Mouse (Mus musculus): ENCODE measurements at regions not wholly inside any gene's neighbourhood (a gene's known extent, or its start where the extent isn't known, plus 50 kb on each side); places are given as distances from the start of the nearest gene placed in this dataset.

DNA sequence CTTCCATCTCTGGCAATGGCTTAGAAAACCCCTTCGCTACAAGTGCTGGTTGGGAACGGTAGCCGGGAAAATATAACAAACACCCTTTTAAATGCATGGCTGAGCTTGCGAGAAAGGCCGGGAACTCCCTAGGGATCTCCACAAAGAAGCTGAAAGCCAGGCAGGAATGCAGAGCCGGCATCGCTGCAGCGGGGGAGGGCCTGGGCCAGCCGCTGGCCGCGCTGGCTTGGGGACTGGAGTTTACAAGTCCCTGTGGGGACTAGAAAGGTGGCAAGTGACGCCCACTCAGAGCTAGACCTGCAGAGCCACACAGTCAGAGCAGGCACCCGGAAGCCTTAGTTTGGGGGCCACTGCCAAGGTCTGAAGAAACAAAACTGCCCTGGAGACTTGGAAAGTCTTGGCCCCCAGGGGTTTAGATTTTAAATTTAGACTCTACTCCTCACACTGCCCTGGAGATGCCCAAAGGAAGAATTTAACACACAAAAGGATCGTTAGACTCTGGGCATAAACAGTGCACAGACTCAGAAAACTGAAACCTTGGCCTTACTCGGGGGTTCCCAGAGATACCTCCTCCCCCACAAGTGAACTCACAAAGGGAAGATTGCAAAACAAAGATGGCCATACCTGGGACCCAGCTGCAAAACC, 59.4 kb downstream of the 1700001O22Rik start:
- no peak for ATAC-seq (ENCODE audit: insufficient number of reproducible peaks, low FRiP score, low TSS enrichment)

DNA sequence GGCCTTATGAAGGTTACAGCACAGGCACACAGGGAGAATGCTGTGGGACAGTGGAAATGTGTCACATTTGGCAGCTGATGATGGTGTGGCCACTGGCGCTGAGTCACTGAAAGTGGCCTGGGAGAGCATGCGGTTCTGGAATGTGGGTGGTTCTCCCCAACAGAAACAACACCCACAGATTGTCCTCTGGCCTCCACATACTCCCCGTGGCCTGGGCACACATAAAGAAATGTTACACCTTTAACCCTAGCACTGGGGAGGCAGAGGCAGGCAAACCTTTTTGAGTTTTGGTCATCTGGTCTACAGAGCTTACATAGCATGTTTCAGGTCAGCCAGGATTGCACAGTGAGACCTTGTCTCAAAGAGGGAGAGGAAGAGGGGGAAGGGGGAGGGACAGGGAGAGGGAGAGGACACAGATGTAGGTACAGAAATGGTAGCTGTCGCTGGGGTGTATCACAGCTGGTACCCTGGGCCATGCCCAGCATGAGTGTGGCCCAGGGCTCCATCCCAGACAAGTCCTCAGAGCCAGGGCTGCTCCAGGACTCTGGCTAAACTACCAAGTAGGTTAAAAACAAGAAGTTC, 60.1 kb downstream of the 1700001O22Rik start:
- ATAC-seq (ENCODE audit: insufficient number of reproducible peaks, low FRiP score, low TSS enrichment) = no peak

GRCm38 (mm10) chr2:30741450-30741849, 62.0 kb downstream of the 1700001O22Rik start:
- no peak for ATAC-seq (ENCODE audit: insufficient number of reproducible peaks, low FRiP score, low TSS enrichment)

DNA sequence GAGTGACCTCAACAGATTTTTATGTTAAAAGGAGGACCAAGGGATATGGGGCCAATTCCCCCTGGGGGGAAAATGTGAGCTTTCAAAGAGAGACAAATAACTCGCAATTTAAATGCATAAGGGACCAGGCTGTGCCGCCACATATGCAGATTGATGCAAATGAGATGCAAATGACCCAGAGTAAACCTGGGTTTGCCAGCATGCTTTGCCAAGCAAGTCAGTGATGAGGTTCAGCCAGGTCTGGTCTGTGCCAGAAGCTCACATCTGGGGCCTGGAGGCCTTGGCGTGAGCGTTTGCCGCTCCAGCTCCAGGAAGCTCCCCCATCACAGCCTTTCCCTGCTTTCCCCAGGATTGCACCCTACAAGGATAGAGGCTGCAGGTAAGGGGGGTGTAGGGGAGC, 65.7 kb downstream of the 1700001O22Rik start:
- no peak for ATAC-seq (ENCODE audit: insufficient number of reproducible peaks, low FRiP score, low TSS enrichment)

- ATAC-seq (ENCODE audit: insufficient number of reproducible peaks, low FRiP score, low TSS enrichment) = no peak
Measured at GRCm38 (mm10) chr2:30736705-30737104, 66.8 kb downstream of the 1700001O22Rik start.

GRCm38 (mm10) chr2:30736236-30736635, 67.2 kb downstream of the 1700001O22Rik start:
- ATAC-seq (ENCODE audit: insufficient number of reproducible peaks, low FRiP score, low TSS enrichment) = no peak

GRCm38 (mm10) chr2:30733853-30734252, 69.6 kb downstream of the 1700001O22Rik start:
- ATAC-seq (ENCODE audit: insufficient number of reproducible peaks, low FRiP score, low TSS enrichment) = no peak

DNA sequence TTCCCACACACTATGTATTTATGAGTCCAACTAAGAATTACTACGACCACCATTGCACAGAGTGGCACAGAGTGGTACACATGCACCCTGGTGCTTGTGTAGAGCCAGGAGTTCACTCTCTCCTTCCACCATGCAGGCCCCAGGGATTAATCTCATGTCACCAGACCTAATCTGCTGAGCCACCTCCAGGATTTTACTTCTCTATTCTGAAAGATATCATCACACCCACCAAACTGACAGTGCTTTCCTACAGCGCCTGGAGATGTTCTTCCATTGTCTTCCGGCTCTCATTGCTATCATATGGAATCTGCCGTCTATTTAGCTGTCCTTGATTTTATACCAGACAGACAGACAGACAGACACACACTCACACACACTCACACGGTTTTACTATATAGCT, 71.6 kb downstream of the 1700001O22Rik start:
- no peak for ATAC-seq (ENCODE audit: insufficient number of reproducible peaks, low FRiP score, low TSS enrichment)

- no peak for ATAC-seq (ENCODE audit: insufficient number of reproducible peaks, low FRiP score, low TSS enrichment)
Measured at GRCm38 (mm10) chr2:30727948-30728347, 75.5 kb downstream of the 1700001O22Rik start.

DNA sequence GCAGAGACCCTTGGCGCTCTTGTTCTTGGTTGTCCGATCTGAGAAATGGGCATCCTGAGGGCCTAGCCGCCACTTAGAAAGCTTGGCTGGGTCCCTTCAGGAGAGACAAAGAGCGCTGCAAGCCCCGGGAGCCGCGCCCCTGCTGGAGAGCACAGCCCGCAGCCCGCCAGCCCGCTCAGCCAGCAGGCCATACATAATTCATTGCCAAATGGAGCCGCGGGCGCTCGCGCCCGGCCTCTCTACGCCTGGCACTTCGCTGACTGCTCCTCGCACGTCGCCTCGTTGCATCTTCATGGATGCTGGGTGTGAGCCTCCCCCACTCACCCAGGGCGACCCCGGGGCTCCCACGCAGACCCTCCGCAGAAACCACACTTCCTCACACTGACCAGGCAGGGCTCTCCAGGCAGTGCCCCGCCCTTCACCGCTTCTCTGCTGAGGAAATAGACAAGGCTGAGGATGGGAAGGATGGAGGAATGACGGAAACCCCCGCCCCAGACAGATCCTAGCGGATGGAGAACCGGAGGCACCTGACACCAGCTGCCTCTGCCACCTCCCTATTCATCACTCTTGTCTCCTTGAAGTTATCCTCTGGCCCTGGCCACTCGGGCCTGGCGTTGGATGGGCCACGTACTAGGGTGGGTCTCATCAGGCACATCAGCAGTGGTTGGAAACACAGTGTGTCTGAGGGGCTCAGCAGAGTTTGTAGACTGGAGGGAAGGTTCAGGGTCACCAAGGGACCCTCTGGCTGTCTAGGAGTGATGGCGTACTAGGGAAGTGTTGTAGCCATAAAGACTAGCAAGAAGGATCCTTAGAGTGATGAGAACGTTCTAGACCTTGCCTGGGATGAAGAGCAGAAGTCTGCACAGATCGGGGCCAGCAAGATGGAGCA, 77.6 kb downstream of the 1700001O22Rik start:
- ATAC-seq (ENCODE audit: insufficient number of reproducible peaks, low FRiP score, low TSS enrichment) = no peak

DNA sequence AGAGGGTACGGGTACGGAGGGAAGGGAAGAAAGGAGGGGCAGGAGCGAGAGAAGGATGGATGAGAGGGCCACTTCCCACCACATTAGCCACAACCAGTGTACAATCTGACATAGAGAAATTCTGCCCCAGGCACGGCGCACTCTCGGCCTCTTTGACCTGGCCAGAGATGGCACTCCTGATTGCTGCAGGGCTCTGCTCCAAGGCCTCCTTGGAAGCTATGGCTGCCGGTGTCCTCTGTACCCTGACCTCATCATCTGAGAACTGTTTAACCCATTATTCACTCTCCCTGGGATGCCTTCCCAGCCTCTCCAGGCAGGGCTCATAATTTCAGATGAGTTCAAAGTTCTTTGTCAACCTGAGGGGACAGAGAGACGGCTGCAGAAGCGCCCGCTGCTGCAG, 78.3 kb downstream of the 1700001O22Rik start:
- no peak for ATAC-seq (ENCODE audit: insufficient number of reproducible peaks, low FRiP score, low TSS enrichment)

- ATAC-seq (ENCODE audit: insufficient number of reproducible peaks, low FRiP score, low TSS enrichment) = no peak
Measured at GRCm38 (mm10) chr2:30724521-30724920, 78.9 kb downstream of the 1700001O22Rik start.

DNA sequence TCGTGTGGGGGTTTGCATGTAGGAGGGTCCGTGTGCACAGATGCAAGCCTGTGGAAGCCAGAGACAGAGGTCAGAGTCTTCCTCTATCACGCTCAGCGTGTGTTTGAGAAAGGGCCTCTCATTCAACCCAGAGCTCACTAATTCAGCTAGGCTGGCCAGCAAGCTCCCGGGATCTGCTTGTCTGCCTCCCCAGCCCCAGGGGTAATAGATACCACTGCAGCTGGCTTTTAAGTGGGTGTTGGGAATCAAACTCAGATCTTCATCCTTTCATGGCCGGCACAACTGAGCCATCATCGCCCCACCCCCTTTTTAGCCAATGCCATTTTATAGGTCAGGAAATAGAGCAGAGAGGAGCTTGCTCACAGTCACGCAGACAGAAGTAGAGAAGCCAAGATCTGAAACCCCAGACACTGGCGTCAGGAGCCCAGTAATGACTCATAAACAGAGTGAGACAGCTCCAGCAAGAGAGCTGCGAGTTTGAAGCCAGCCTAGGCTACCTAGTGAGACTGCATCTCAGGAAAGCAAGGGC, 80.3 kb downstream of the 1700001O22Rik start:
- no peak for ATAC-seq (ENCODE audit: insufficient number of reproducible peaks, low FRiP score, low TSS enrichment)

- ATAC-seq (ENCODE audit: insufficient number of reproducible peaks, low FRiP score, low TSS enrichment) = no peak
Measured at GRCm38 (mm10) chr2:30722263-30723050, 81.0 kb downstream of the 1700001O22Rik start.

DNA sequence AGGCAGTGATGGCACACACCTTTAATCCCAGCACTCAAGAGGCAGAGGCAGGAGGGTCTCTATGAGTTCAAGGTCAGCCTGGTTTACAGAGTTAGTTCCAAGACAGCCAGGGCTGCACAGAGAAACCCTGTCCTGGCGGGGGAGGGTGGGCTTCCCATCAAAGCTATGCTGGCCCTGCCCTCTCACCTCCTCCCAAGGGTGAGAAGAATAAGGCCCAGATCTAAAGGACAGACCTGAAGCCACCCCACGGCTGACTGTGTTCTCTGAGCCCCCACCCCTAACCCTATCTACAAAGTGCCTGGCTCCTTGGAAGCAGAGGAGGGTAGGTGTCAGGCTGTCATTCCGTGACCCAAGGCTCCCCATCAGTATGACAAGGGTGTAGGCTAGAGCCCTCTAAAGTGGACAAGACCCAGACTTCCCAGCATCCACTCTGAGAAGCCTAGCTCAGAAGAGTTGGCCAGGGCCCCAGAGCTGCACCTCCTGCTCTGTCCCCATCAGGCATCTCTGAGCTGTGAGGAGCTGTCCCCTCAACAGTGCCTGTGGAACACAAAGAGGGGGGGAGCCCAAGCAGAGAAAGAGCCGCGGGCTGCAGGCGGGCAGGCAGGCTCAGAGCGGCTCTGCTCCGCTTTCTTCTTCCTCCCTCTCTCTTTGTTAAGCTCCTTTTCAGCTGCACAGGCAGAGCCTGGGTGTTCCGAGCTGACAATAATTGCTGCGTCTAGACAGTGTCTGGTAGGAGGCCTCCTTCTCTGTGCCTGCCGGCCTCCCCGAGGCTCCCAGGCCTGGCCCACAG, 81.8 kb downstream of the 1700001O22Rik start:
- 0 out of 2 replicates have a peak, but pooled peaks have one; percentile 3 for ATAC-seq (ENCODE audit: insufficient number of reproducible peaks, low FRiP score, low TSS enrichment)

GRCm38 (mm10) chr2:30721048-30721461, 82.4 kb downstream of the 1700001O22Rik start:
- no peak for ATAC-seq (ENCODE audit: insufficient number of reproducible peaks, low FRiP score, low TSS enrichment)

GRCm38 (mm10) chr2:30720291-30720690, 83.2 kb downstream of the 1700001O22Rik start:
- no peak for ATAC-seq (ENCODE audit: insufficient number of reproducible peaks, low FRiP score, low TSS enrichment)

DNA sequence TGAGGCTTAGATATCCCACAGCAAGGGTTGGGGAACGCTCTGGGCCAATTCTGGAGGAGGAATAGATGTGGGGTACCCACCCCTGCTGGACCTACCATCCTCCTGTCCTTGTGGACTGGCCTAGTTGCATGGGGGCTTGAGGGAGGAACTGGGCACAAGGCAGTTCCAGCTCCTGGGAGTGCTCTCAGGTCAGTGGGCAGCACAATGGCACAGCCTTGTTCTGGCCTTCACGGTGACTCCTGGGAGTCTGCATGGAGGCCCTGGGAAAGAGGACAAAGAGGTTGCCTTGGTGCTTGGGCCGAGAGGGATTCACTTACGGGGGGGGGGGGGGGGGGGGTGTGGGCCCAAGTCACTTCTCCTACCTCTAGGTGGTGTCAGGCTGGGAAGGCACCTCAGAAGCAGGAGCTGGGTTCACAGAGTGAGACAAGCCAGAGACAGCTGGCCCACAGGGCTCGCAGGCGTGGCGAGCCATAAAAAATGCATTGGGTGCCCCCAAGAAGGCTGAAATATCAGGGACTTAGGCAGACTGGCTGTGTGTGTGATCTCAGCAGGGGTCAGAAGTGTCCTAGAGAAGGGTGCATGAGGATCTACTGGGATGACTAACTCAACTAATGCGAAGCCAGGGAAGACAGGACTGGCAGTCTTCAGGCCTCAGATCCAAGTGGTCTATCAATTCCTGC, 83.7 kb downstream of the 1700001O22Rik start:
- ATAC-seq (ENCODE audit: insufficient number of reproducible peaks, low FRiP score, low TSS enrichment) = no peak

Data from cerebellum, adult (tissue).